ENCODE assay signal across 22 mouse cellular contexts in genomic region chr2:152216975-152217374, GRCm38 (mm10). TPM values are rescaled to one million over a fixed set of nuclear protein-coding genes. Genes with fewer than 3 reads are reported as not detected.
A peak's percentile ranks its signal among the peaks of the same experiment; 100 is the strongest.
DNase-seq lines count a peak whose midpoint lies in the region; ATAC-seq and TF ChIP-seq lines count a peak whose summit lies in the region.
"Had no signal": no experiment of that assay in that cellular context is flagged by ENCODE, and none has a peak within 500 bp of the region (broad histone marks: within the 10 kb centered on the region; RNA-seq: fewer than 3 reads in every experiment).

No protein-coding gene starts in this region.

- H3K27ac ChIP-seq in embryonic facial prominence, embryonic 14.5 days (replicated peaks; ENCODE audit: low read depth, low read length) = no peak overlapping the region
- H3K27ac ChIP-seq in embryonic facial prominence, embryonic 10.5 days (replicated peaks) = no peak overlapping the region
- H3K27ac ChIP-seq in MEL (ENCODE audit: control insufficient read depth, low read depth, low read length) = no peak overlapping the region
- no peak overlapping the region for H3K27ac ChIP-seq in forebrain, embryonic 10.5 days
- H3K27ac ChIP-seq: forebrain, embryonic 15.5 days; hindbrain, embryonic 13.5 days; kidney, postnatal 0 days; left cerebral cortex, adult 2 months had no signal

- H3K36me3 ChIP-seq in embryonic facial prominence, embryonic 14.5 days (ENCODE audit: control insufficient read depth, insufficient read depth, low read length) = no peaks in the 10 kb centered on the region
- no peaks in the 10 kb centered on the region for H3K36me3 ChIP-seq in embryonic facial prominence, embryonic 10.5 days (replicated peaks)
- H3K36me3 ChIP-seq in MEL (ENCODE audit: control insufficient read depth in 1 of 2, insufficient read depth in 2 of 2, low read length in 2 of 2) = no peaks in the 10 kb centered on the region
- no peaks in the 10 kb centered on the region for H3K36me3 ChIP-seq in forebrain, embryonic 10.5 days (replicated peaks)
- H3K36me3 ChIP-seq: forebrain, embryonic 15.5 days; hindbrain, embryonic 13.5 days had no signal

- no peak overlapping the region for H3K4me3 ChIP-seq in embryonic facial prominence, embryonic 14.5 days (ENCODE audit: low read depth, low read length)
- H3K4me3 ChIP-seq in embryonic facial prominence, embryonic 10.5 days = no peak overlapping the region
- no peak overlapping the region for H3K4me3 ChIP-seq in MEL (ENCODE audit: control insufficient read depth in 1 of 2, insufficient read depth in 1 of 2, low read depth in 2 of 2, low read length in 2 of 2)
- no peak overlapping the region for H3K4me3 ChIP-seq in forebrain, embryonic 10.5 days
- H3K4me3 ChIP-seq: erythroblast, embryonic 14.5 days; forebrain, embryonic 15.5 days; hindbrain, embryonic 13.5 days; left cerebral cortex, adult 2 months had no signal

- no peak overlapping the region for H3K9ac ChIP-seq in embryonic facial prominence, embryonic 14.5 days (ENCODE audit: low read depth, low read length)
- no peak overlapping the region for H3K9ac ChIP-seq in MEL (ENCODE audit: control insufficient read depth, low read depth, low read length, poor library complexity, severe bottlenecking)
- H3K9ac ChIP-seq: forebrain, embryonic 15.5 days; hindbrain, embryonic 13.5 days had no signal

- ATAC-seq in embryonic facial prominence, embryonic 14.5 days (ENCODE audit: low read depth) = no peak
- ATAC-seq: forebrain, embryonic 15.5 days; inflammation-experienced regulatory T-cells, adult 6 months; midbrain, embryonic 16.5 days had no signal

- H3K79me2 ChIP-seq in MEL (ENCODE audit: control insufficient read depth, insufficient read depth, low read length, poor library complexity) = no peaks in the 10 kb centered on the region

- TF ChIP-seq CTCF in MEL (IDR thresholded peaks at IDR 0.05 in 2 of 3, conservative IDR thresholded peaks at IDR 0.05 in 1 of 3; ENCODE audit: control insufficient read depth in 1 of 3, insufficient read depth in 1 of 3, low read depth in 2 of 3, low read length in 3 of 3, poor library complexity in 1 of 3, severe bottlenecking in 1 of 3) = no peak

- no peaks in the 10 kb centered on the region for H3K9me3 ChIP-seq in embryonic facial prominence, embryonic 14.5 days (ENCODE audit: control insufficient read depth, low read length)
- no peaks in the 10 kb centered on the region for H3K9me3 ChIP-seq in embryonic facial prominence, embryonic 10.5 days
- no peaks in the 10 kb centered on the region for H3K9me3 ChIP-seq in MEL (replicated peaks; ENCODE audit: insufficient read depth, low read length)
- no peaks in the 10 kb centered on the region for H3K9me3 ChIP-seq in forebrain, embryonic 10.5 days
- H3K9me3 ChIP-seq: forebrain, embryonic 15.5 days had no signal

- no peak for TF ChIP-seq POLR2A in MEL (IDR thresholded peaks at IDR 0.05; ENCODE audit: control insufficient read depth in 1 of 2, insufficient read depth in 1 of 2, low read depth in 1 of 2, low read length in 2 of 2, poor library complexity in 1 of 2)

- no peaks in the 10 kb centered on the region for H3K4me1 ChIP-seq in embryonic facial prominence, embryonic 14.5 days (ENCODE audit: control insufficient read depth, insufficient read depth, low read length)
- H3K4me1 ChIP-seq in embryonic facial prominence, embryonic 10.5 days = no peaks in the 10 kb centered on the region
- peaks cover 0 to 2% of the 10 kb centered on the region in 2 experiments; a peak in 1 of 4 replicates for H3K4me1 ChIP-seq in MEL (ENCODE audit: control insufficient read depth in 1 of 2, insufficient read depth in 2 of 2, low read length in 2 of 2)
- no peaks in the 10 kb centered on the region for H3K4me1 ChIP-seq in forebrain, embryonic 10.5 days
- H3K4me1 ChIP-seq: forebrain, embryonic 15.5 days; hindbrain, embryonic 13.5 days had no signal

- H3K27me3 ChIP-seq in embryonic facial prominence, embryonic 14.5 days (replicated peaks; ENCODE audit: control insufficient read depth, insufficient read depth, low read length) = no peaks in the 10 kb centered on the region
- no peaks in the 10 kb centered on the region for H3K27me3 ChIP-seq in embryonic facial prominence, embryonic 10.5 days (replicated peaks; ENCODE audit: low read depth, poor library complexity, severe bottlenecking)
- H3K27me3 ChIP-seq in MEL (ENCODE audit: control insufficient read depth in 1 of 2, insufficient read depth in 2 of 2, low read length in 2 of 2) = no peaks in the 10 kb centered on the region
- H3K27me3 ChIP-seq in forebrain, embryonic 10.5 days (ENCODE audit: poor library complexity, severe bottlenecking) = no peaks in the 10 kb centered on the region
- H3K27me3 ChIP-seq: forebrain, embryonic 15.5 days; hindbrain, embryonic 13.5 days had no signal

- TF ChIP-seq EP300 in MEL (IDR thresholded peaks at IDR 0.05; ENCODE audit: low read depth in 1 of 2, low read length in 2 of 2) = no peak

- TF ChIP-seq RAD21 in MEL (IDR thresholded peaks at IDR 0.05; ENCODE audit: low read depth, low read length) = no peak

- peak; percentile 28 for DNase-seq in embryonic facial prominence, embryonic 14.5 days (ENCODE audit: low spot score)
- no peak for DNase-seq in embryonic facial prominence, embryonic 10.5 days (ENCODE audit: low spot score)
- DNase-seq in kidney, postnatal 36 days = peak; percentile 46 to 56
- no peak for DNase-seq in kidney, postnatal 4 days
- peak; percentile 54 for DNase-seq in MEL (ENCODE audit: low read depth, low spot score)
- peak; percentile 51 for DNase-seq in large intestine, adult 2 months (ENCODE audit: low read depth, low spot score)
- no peak for DNase-seq in forebrain, embryonic 10.5 days (ENCODE audit: extremely low spot score, low spot score)
- DNase-seq: cerebellum, adult 9-10 months; gastrocnemius, postnatal 36 days; layer of hippocampus, adult 9-11 months; left cerebral cortex, postnatal 4 days; lung, adult 18-20 months; right cerebral cortex, postnatal 25 days had no signal

- H3K4me2 ChIP-seq in embryonic facial prominence, embryonic 14.5 days (ENCODE audit: low read depth, low read length) = no peak overlapping the region
- H3K4me2 ChIP-seq: forebrain, embryonic 15.5 days; heart, embryonic 11.5 days; hindbrain, embryonic 13.5 days; liver, embryonic 11.5 days had no signal

- WGBS in embryonic facial prominence, embryonic 14.5 days = 61% methylated on average over 1 of the region's 1 CpGs
- WGBS in embryonic facial prominence, embryonic 10.5 days = 76% methylated on average over 1 of the region's 1 CpGs
- 45% methylated on average over 1 of the region's 1 CpGs for WGBS in large intestine, adult 2 months
- 83% methylated on average over 1 of the region's 1 CpGs for WGBS in forebrain, embryonic 10.5 days

TF ChIP-seq in MEL, 35 proteins besides CTCF, POLR2A, EP300 and RAD21:
- TF ChIP-seq CHD1 (IDR thresholded peaks at IDR 0.05; ENCODE audit: low read depth, low read length) (no peak), GABPA (IDR thresholded peaks at IDR 0.05; ENCODE audit: low read depth, low read length) (no peak), MAX (IDR thresholded peaks at IDR 0.05; ENCODE audit: low read length) (no peak), ZMIZ1 (IDR thresholded peaks at IDR 0.05; ENCODE audit: low read depth, low read length) (no peak), RCOR1 (IDR thresholded peaks at IDR 0.05; ENCODE audit: low read depth, low read length) (no peak), ELF1 (IDR thresholded peaks at IDR 0.05; ENCODE audit: low read depth, low read length) (no peak), TCF12 (IDR thresholded peaks at IDR 0.05; ENCODE audit: low read depth, low read length) (no peak), BHLHE40 (IDR thresholded peaks at IDR 0.05; ENCODE audit: borderline replicate concordance, low read depth, low read length) (no peak), USF2 (IDR thresholded peaks at IDR 0.05; ENCODE audit: borderline replicate concordance in 1 of 2, insufficient read depth in 1 of 2, low read depth in 1 of 2, low read length in 2 of 2) (no peak)

RNA-seq across cellular contexts. Expression of gene Csnk2a1, which starts 9.7 kb away (rescaled TPM):
- polyA plus RNA-seq in embryonic facial prominence, embryonic 14.5 days (2014; fragmentation: Nextera tagmentation; extraction: Ambion mirVana) = 84.5 and 86.4 TPM in 2 replicates
- 77.8 and 82.6 TPM in 2 replicates for polyA plus RNA-seq in embryonic facial prominence, embryonic 10.5 days (2016; fragmentation: Nextera tagmentation; extraction: Ambion mirVana)
- total RNA-seq in MEL (2012; rRNA removed) = 130 and 140 TPM in 2 replicates
- 10 to 100 TPM in 1 of 2 experiments, not detected in 1; 88.5 TPM for polyA plus RNA-seq in MEL (2012; ENCODE audit: insufficient read depth in 1 of 2, insufficient read length in 2 of 2, low read depth in 1 of 2, low replicate concordance in 2 of 2, missing spikeins in 1 of 2)
- polyA plus RNA-seq in large intestine, adult 2 months (2012; rRNA removed) = 30.2 and 33.6 TPM in 2 replicates
- polyA plus RNA-seq in forebrain, embryonic 10.5 days (2016; fragmentation: Nextera tagmentation; extraction: Ambion mirVana) = 77.6 and 91.0 TPM in 2 replicates

Comparison
In these comparisons a context has a peak if more than half of its experiments do, and no peak if none do; other contexts are left out.
1. DNase-seq: peak in embryonic facial prominence, embryonic 14.5 days (single experiment), kidney, postnatal 36 days (2 of 2), MEL (single experiment) and large intestine, adult 2 months (single experiment); none in embryonic facial prominence, embryonic 10.5 days (single experiment), kidney, postnatal 4 days (0 of 2) and forebrain, embryonic 10.5 days (single experiment).